Mouse (Mus musculus) spleen, adult 2 months (tissue): Measurements from ENCODE around the gene Tceanc2.

Source experiments
- CTCF ChIP-seq: fragments of 200-500 bp; IDR thresholded peaks from 2 replicates; pipeline ENCODE4 v1.5.1; 2011; ENCODE audit warnings: mild to moderate bottlenecking, inconsistent platforms; ENCODE audit not compliant: insufficient read depth, insufficient read length, insufficient replicate concordance; ENCODE audit errors: extremely low read depth
- POLR2A ChIP-seq: fragments of 200-500 bp; IDR thresholded peaks from 2 replicates; pipeline ENCODE4 v1.6.1; 2011; ENCODE audit warnings: low read depth, low read length, inconsistent platforms

- TF ChIP-seq CTCF = no peak
- TF ChIP-seq POLR2A = no peak
Measured at GRCm38 (mm10) chr4:107185703-107186102, 6.8 kb upstream of the Tceanc2 start.
